Mouse (Mus musculus): Measurements from ENCODE around the gene Tmem198. TPM values are rescaled to one million over a fixed set of nuclear protein-coding genes. Genes with fewer than 3 reads are reported as not detected.

Gene Tmem198
- polyA plus RNA-seq, 1 experiment: 3.6 TPM

GRCm38 (mm10) chr1:75455433-75455832 lies 23.9 kb upstream of the Tmem198 start:
- Histone ChIP-seq H3K27me3 (ENCODE audit: control insufficient read depth, insufficient read depth, low read length) (peaks cover 40% of the 10 kb centered on the region), H3K4me1 (ENCODE audit: control insufficient read depth, insufficient read depth, insufficient read length, low read length) (peaks cover 6% of the 10 kb centered on the region), H3K36me3 (ENCODE audit: control insufficient read depth, insufficient read depth, low read length) (no peaks in the 10 kb centered on the region), H3K27ac (ENCODE audit: insufficient read depth, low read depth, low read length) (no peak overlapping the region), H3K4me3 (ENCODE audit: low read depth, low read length) (no peak overlapping the region)
- TF ChIP-seq CTCF (IDR thresholded peaks at IDR 0.05; ENCODE audit: extremely low read depth, insufficient read length, insufficient replicate concordance, low read depth, low read length): no peak
- no peak for TF ChIP-seq POLR2A (IDR thresholded peaks at IDR 0.05; ENCODE audit: low read depth, low read length)
- WGBS: 66% methylated on average over 3 of the region's 3 CpGs

- Histone ChIP-seq H3K36me3 (ENCODE audit: control insufficient read depth, insufficient read depth, low read length) (no peaks in the 10 kb centered on the region), H3K4me1 (ENCODE audit: control insufficient read depth, insufficient read depth, insufficient read length, low read length) (peaks cover 5% of the 10 kb centered on the region), H3K27ac (ENCODE audit: insufficient read depth, low read depth, low read length) (no peak overlapping the region), H3K27me3 (ENCODE audit: control insufficient read depth, insufficient read depth, low read length) (peaks cover 35% of the 10 kb centered on the region), H3K4me3 (ENCODE audit: low read depth, low read length) (no peak overlapping the region)
- 53% methylated on average over 5 of the region's 5 CpGs for WGBS
- TF ChIP-seq POLR2A (IDR thresholded peaks at IDR 0.05; ENCODE audit: low read depth, low read length): no peak
- no peak for TF ChIP-seq CTCF (IDR thresholded peaks at IDR 0.05; ENCODE audit: extremely low read depth, insufficient read length, insufficient replicate concordance, low read depth, low read length)
Observed at GRCm38 (mm10) chr1:75455948-75456347, 23.4 kb upstream of the Tmem198 start.

GRCm38 (mm10) chr1:75456746-75457564 lies 22.4 kb upstream of the Tmem198 start:
- peaks cover 29% of the 10 kb centered on the region for H3K27me3 ChIP-seq (ENCODE audit: control insufficient read depth, insufficient read depth, low read length)
- WGBS: 23% methylated on average over 14 of the region's 14 CpGs
- H3K4me3 ChIP-seq (ENCODE audit: low read depth, low read length): no peak overlapping the region
- no peaks in the 10 kb centered on the region for H3K36me3 ChIP-seq (ENCODE audit: control insufficient read depth, insufficient read depth, low read length)
- H3K27ac ChIP-seq (ENCODE audit: insufficient read depth, low read depth, low read length): no peak overlapping the region
- peaks cover 5% of the 10 kb centered on the region for H3K4me1 ChIP-seq (ENCODE audit: control insufficient read depth, insufficient read depth, insufficient read length, low read length)
- TF ChIP-seq POLR2A (IDR thresholded peaks at IDR 0.05; ENCODE audit: low read depth, low read length) (no peak), CTCF (IDR thresholded peaks at IDR 0.05; ENCODE audit: extremely low read depth, insufficient read length, insufficient replicate concordance, low read depth, low read length) (peak; percentile 31; the same call in 1 of the 2 replicates)

DNA sequence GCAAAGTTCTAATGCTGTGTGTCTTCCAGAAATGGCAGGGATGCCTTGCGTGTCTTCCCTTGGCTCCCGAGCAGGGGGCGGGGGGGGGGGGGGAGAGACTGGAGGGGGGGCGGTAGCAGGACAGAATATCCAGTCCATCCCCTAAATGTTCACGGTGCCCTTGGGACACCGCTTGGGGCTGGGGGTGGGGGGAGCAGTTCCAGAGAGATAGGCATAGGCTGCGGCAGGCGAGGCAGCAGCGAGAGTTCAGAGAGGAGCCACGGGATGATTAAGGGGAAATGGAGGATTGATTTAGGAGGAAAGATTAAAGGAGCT lies 21.7 kb upstream of the Tmem198 start:
- 11% methylated on average over 10 of the region's 10 CpGs for WGBS
- H3K4me3 ChIP-seq (ENCODE audit: low read depth, low read length): no peak overlapping the region
- H3K4me1 ChIP-seq (ENCODE audit: control insufficient read depth, insufficient read depth, insufficient read length, low read length): peaks cover 5% of the 10 kb centered on the region
- TF ChIP-seq POLR2A (IDR thresholded peaks at IDR 0.05; ENCODE audit: low read depth, low read length) (no peak), CTCF (IDR thresholded peaks at IDR 0.05; ENCODE audit: extremely low read depth, insufficient read length, insufficient replicate concordance, low read depth, low read length) (no peak)
- H3K36me3 ChIP-seq (ENCODE audit: control insufficient read depth, insufficient read depth, low read length): no peaks in the 10 kb centered on the region
- H3K27me3 ChIP-seq (ENCODE audit: control insufficient read depth, insufficient read depth, low read length): peaks cover 29% of the 10 kb centered on the region
- no peak overlapping the region for H3K27ac ChIP-seq (ENCODE audit: insufficient read depth, low read depth, low read length)

DNA sequence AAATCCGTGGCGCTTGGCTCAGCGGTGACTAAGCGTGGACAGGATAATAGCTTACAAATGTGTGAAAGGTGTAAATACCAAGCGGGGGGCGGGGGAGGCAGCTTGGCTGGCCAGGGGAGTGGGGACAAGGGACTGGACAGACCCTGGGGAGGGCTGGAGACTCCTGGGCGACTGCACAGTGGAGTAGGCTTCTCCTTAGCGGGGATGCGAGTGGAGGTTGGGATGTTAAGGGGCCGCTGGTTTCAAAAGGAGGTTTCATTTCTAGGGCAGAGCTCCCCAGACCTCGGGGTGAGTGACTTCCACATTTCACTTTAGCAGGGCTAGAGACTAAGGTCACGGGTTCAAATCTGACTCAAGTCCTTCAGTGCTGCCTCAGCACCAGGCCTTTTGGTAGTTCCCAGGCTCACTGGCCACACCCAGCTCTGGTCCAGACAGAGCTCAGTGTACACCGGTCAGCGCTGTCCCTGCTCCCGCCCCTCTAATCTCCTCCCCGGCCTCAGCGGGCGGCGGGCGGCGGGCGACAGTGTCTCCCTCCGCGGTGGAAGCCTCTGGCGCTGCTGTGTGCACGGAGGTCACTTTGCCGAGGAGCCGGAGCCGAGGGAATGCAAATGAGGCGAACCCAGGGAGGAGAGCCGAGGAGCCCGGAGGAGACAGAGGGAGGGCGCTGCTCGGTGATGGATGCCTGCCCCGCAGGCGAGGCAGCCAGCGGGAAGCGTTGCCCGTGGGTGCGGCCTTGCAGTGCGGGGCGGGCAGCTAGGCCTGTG lies 21.1 kb upstream of the Tmem198 start:
- Histone ChIP-seq H3K4me1 (ENCODE audit: control insufficient read depth, insufficient read depth, insufficient read length, low read length) (peaks cover 5% of the 10 kb centered on the region), H3K27ac (ENCODE audit: insufficient read depth, low read depth, low read length) (0 out of 2 replicates have a peak overlapping the region, but pooled peaks have one; percentile 9), H3K27me3 (ENCODE audit: control insufficient read depth, insufficient read depth, low read length) (peaks cover 29% of the 10 kb centered on the region), H3K4me3 (ENCODE audit: low read depth, low read length) (peak overlapping the region; percentile 51), H3K36me3 (ENCODE audit: control insufficient read depth, insufficient read depth, low read length) (no peaks in the 10 kb centered on the region)
- WGBS: 4% methylated on average over 42 of the region's 42 CpGs
- TF ChIP-seq POLR2A (IDR thresholded peaks at IDR 0.05; ENCODE audit: low read depth, low read length) (no peak), CTCF (IDR thresholded peaks at IDR 0.05; ENCODE audit: extremely low read depth, insufficient read length, insufficient replicate concordance, low read depth, low read length) (no peak)

- 0 out of 2 replicates have a peak overlapping the region, but pooled peaks have one; percentile 9 for H3K27ac ChIP-seq (ENCODE audit: insufficient read depth, low read depth, low read length)
- H3K36me3 ChIP-seq (ENCODE audit: control insufficient read depth, insufficient read depth, low read length): no peaks in the 10 kb centered on the region
- peak overlapping the region; percentile 51 for H3K4me3 ChIP-seq (ENCODE audit: low read depth, low read length)
- WGBS: 9% methylated on average over 23 of the region's 23 CpGs
- H3K4me1 ChIP-seq (ENCODE audit: control insufficient read depth, insufficient read depth, insufficient read length, low read length): peaks cover 5% of the 10 kb centered on the region
- H3K27me3 ChIP-seq (ENCODE audit: control insufficient read depth, insufficient read depth, low read length): peaks cover 29% of the 10 kb centered on the region
- TF ChIP-seq POLR2A (IDR thresholded peaks at IDR 0.05; ENCODE audit: low read depth, low read length): no peak
- TF ChIP-seq CTCF (IDR thresholded peaks at IDR 0.05; ENCODE audit: extremely low read depth, insufficient read length, insufficient replicate concordance, low read depth, low read length): no peak
Observed at GRCm38 (mm10) chr1:75458789-75459684, 20.3 kb upstream of the Tmem198 start.
